8 mouse cellular contexts compared by ENCODE assay signal in the genomic region with DNA sequence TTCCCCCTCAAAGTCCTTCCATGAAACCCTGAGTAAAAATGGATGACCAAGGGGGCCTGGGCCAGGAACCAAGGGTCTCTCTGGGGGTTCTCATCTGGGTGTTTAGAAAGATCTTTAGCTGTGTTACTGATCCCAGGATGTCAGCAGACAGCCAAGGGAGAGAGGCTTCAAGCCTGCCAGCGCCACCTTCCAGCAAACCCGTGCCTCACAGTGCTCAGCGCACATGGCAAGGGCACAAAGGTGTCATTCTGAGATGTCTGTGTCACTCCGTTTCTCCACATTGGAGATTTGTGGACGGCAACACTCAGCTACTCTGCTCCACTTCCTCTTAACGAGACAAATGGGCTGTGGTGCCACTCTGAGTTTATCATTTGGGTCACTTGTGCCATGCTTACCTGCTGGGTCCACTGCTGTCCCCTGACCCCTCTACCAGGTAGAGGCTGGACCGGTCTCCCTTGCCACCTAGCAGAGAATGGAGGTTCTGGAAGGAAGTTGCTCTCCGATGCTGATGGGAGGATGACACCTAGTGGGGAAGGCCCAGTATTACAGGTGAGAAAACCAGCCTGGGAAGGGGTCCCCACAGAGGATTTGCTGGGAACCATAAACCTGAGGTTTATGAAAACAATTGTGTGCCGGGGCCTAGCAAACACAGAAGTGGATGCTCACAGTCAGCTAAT. TPM values are rescaled to one million over a fixed set of nuclear protein-coding genes. Genes with fewer than 3 reads are reported as not detected.
DNase-seq lines count a peak whose midpoint lies in the region; ATAC-seq and TF ChIP-seq lines count a peak whose summit lies in the region.

No protein-coding gene starts in this region.

- no peak for TF ChIP-seq EP300 in stomach, postnatal 0 days (optimal IDR thresholded peaks at IDR 0.05)

- no peak overlapping the region for H3K27ac ChIP-seq in liver, adult 2 months (replicated peaks; ENCODE audit: insufficient read depth, low read depth, low read length)
- H3K27ac ChIP-seq in liver, embryonic 11.5 days (ENCODE audit: low read depth, low read length): no peak overlapping the region
- H3K27ac ChIP-seq in stomach, postnatal 0 days (replicated peaks): no peak overlapping the region

- no peaks in the 10 kb centered on the region; the same call in 1 of the 2 replicates for H3K4me1 ChIP-seq in liver, adult 2 months (ENCODE audit: control insufficient read depth, insufficient read depth, low read length)
- peaks cover 12% of the 10 kb centered on the region; the same call in 1 of the 2 replicates for H3K4me1 ChIP-seq in liver, embryonic 11.5 days (replicated peaks; ENCODE audit: control insufficient read depth, insufficient read depth, low read length)
- H3K4me1 ChIP-seq in stomach, postnatal 0 days (replicated peaks; ENCODE audit: control insufficient read depth, insufficient read depth): peaks cover 6% of the 10 kb centered on the region

- H3K9ac ChIP-seq in liver, adult 2 months (ENCODE audit: low read depth, low read length): no peak overlapping the region
- H3K9ac ChIP-seq in liver, embryonic 11.5 days (ENCODE audit: low read depth, low read length): no peak overlapping the region
- no peak overlapping the region for H3K9ac ChIP-seq in stomach, postnatal 0 days (ENCODE audit: low read length)

- no peaks in the 10 kb centered on the region for H3K36me3 ChIP-seq in liver, adult 2 months (ENCODE audit: control insufficient read depth, insufficient read depth, low read length)
- no peaks in the 10 kb centered on the region for H3K36me3 ChIP-seq in liver, embryonic 11.5 days (ENCODE audit: control insufficient read depth, insufficient read depth, low read length)
- no peaks in the 10 kb centered on the region for H3K36me3 ChIP-seq in stomach, postnatal 0 days (ENCODE audit: control insufficient read depth, insufficient read depth, low read length)

- 50% methylated on average over 9 of the region's 9 CpGs for WGBS in liver, adult 2 months
- whole genome bisulfite sequencing in liver, embryonic 11.5 days: 55% methylated on average over 9 of the region's 9 CpGs
- WGBS in stomach, postnatal 0 days: 54% methylated on average over 9 of the region's 9 CpGs

- no peak overlapping the region for H3K4me2 ChIP-seq in liver, embryonic 11.5 days
- H3K4me2 ChIP-seq in stomach, postnatal 0 days (replicated peaks; ENCODE audit: low read depth): no peak overlapping the region

- H3K27me3 ChIP-seq in liver, adult 2 months (ENCODE audit: control insufficient read depth, insufficient read depth, low read length): no peaks in the 10 kb centered on the region
- no peaks in the 10 kb centered on the region for H3K27me3 ChIP-seq in liver, embryonic 11.5 days (replicated peaks; ENCODE audit: control insufficient read depth, insufficient read depth, low read length)
- no peaks in the 10 kb centered on the region for H3K27me3 ChIP-seq in stomach, postnatal 0 days (ENCODE audit: control insufficient read depth, insufficient read depth, low read length)

- no peak overlapping the region for H3K4me3 ChIP-seq in liver, adult 2 months (ENCODE audit: insufficient read depth, low read depth, low read length)
- H3K4me3 ChIP-seq in liver, embryonic 11.5 days (ENCODE audit: low read depth, low read length): no peak overlapping the region
- H3K4me3 ChIP-seq in stomach, postnatal 0 days (ENCODE audit: low read depth, low read length): no peak overlapping the region

- peak; percentile 61 for DNase-seq in adrenal gland, adult 2 months
- DNase-seq in adrenal gland, postnatal 4 days (ENCODE audit: low spot score in 2 of 2): no peak
- DNase-seq in liver, adult 2 months (ENCODE audit: extremely low read depth, low read depth, low spot score): no peak
- DNase-seq in liver, embryonic 11.5 days (ENCODE audit: low spot score): no peak
- DNase-seq in cerebellum, adult 18-20 months: peak; percentile 67 to 73
- peak; percentile 72 for DNase-seq in heart, postnatal 4 days
- peak; percentile 64 for DNase-seq in stomach, postnatal 0 days (ENCODE audit: low spot score)

- TF ChIP-seq CTCF in liver, adult 2 months (IDR thresholded peaks at IDR 0.05; ENCODE audit: low read depth, low read length): peak; percentile 83
- TF ChIP-seq CTCF in stomach, postnatal 0 days (IDR thresholded peaks at IDR 0.05; ENCODE audit: low read depth): peak; percentile 91

- H3K79me2 ChIP-seq in liver, adult 2 months (ENCODE audit: control insufficient read depth, insufficient read depth, low read length): no peaks in the 10 kb centered on the region

- TF ChIP-seq POLR2A in liver, adult 2 months (IDR thresholded peaks at IDR 0.05; ENCODE audit: extremely low read depth, insufficient read depth, low read length): no peak

- H3K9me3 ChIP-seq in liver, embryonic 11.5 days (ENCODE audit: control insufficient read depth, low read length): no peaks in the 10 kb centered on the region
- no peaks in the 10 kb centered on the region for H3K9me3 ChIP-seq in stomach, postnatal 0 days (ENCODE audit: control insufficient read depth, low read length)

- no peak for ATAC-seq in liver, embryonic 11.5 days (replicated peaks; ENCODE audit: low FRiP score)
- ATAC-seq in megakaryocyte, adult 5-6 weeks (ENCODE audit: poor library complexity, severe bottlenecking): peak; percentile 67
- no peak for ATAC-seq in stomach, postnatal 0 days (ENCODE audit: low FRiP score, low TSS enrichment)

RNA-seq across cellular contexts. Expression of gene BC034090, which starts 26.2 kb away (rescaled TPM):
- 10 to 100 TPM; 29.6 to 33.5 TPM for total RNA-seq in adrenal gland, adult 2 months (2021)
- polyA plus RNA-seq in adrenal gland, adult 2 months (2012; rRNA removed): 30.6 and 32.7 TPM in 2 replicates
- 10 to 100 TPM; 34.2 to 36.5 TPM for total RNA-seq in adrenal gland, postnatal 4 days (2021)
- total RNA-seq in liver, adult 2 months (2014; rRNA removed): 0.09 and 0.20 TPM in 2 replicates
- polyA plus RNA-seq in liver, adult 2 months (2012; rRNA removed): 0.33 and 0.50 TPM in 2 replicates
- 0.86 and 1.8 TPM in 2 replicates for polyA plus RNA-seq in liver, embryonic 11.5 days (2014; fragmentation: Nextera tagmentation; extraction: Ambion mirVana)
- 10 to 100 TPM; 55.0 to 60.7 TPM for total RNA-seq in heart, postnatal 4 days (2021)
- not detected in 2 replicates for total RNA-seq in megakaryocyte, adult 5-6 weeks (2015)
- total RNA-seq in megakaryocyte, adult 5-6 weeks (2017): 0.45 TPM in 1 of 2 replicates, not detected in the other
- 1.6 TPM in 2 replicates for polyA plus RNA-seq in stomach, postnatal 0 days (2015; fragmentation: Nextera tagmentation; extraction: Ambion mirVana)

RNA-seq across cellular contexts. Expression of gene Stx6, which starts 59.5 kb away (rescaled TPM):
- total RNA-seq in adrenal gland, adult 2 months (2021): 10 to 100 TPM; 50.7 to 58.4 TPM
- 84.3 and 92.3 TPM in 2 replicates for polyA plus RNA-seq in adrenal gland, adult 2 months (2012; rRNA removed)
- total RNA-seq in adrenal gland, postnatal 4 days (2021): 10 to 100 TPM; 72.5 to 76.7 TPM
- 10.3 and 11.7 TPM in 2 replicates for total RNA-seq in liver, adult 2 months (2014; rRNA removed)
- polyA plus RNA-seq in liver, adult 2 months (2012; rRNA removed): 10.1 and 13.1 TPM in 2 replicates
- 36.0 and 36.9 TPM in 2 replicates for polyA plus RNA-seq in liver, embryonic 11.5 days (2014; fragmentation: Nextera tagmentation; extraction: Ambion mirVana)
- 10 to 100 TPM; 53.0 to 56.5 TPM for total RNA-seq in heart, postnatal 4 days (2021)
- total RNA-seq in megakaryocyte, adult 5-6 weeks (2015): 12.8 and 18.0 TPM in 2 replicates
- total RNA-seq in megakaryocyte, adult 5-6 weeks (2017): 34.8 and 36.4 TPM in 2 replicates
- polyA plus RNA-seq in stomach, postnatal 0 days (2015; fragmentation: Nextera tagmentation; extraction: Ambion mirVana): 36.6 and 39.0 TPM in 2 replicates

Comparison
In these comparisons a context has a peak if more than half of its experiments do, and no peak if none do; other contexts are left out.
1. DNase-seq: peak in adrenal gland, adult 2 months (single experiment), cerebellum, adult 18-20 months (2 of 2), heart, postnatal 4 days (single experiment) and stomach, postnatal 0 days (single experiment); none in adrenal gland, postnatal 4 days (0 of 2), liver, adult 2 months (single experiment) and liver, embryonic 11.5 days (single experiment).
2. RNA of gene BC034090, which starts 26.2 kb away (total RNA-seq): 55.0 to 60.7 TPM in heart, postnatal 4 days, 34.2 to 36.5 TPM in adrenal gland, postnatal 4 days and 29.6 to 33.5 TPM in adrenal gland, adult 2 months; 0.09 to 0.20 TPM in liver, adult 2 months and 0.45 TPM in megakaryocyte, adult 5-6 weeks; every median in the first group is over 10 times any median in the second.